Mouse (Mus musculus): ENCODE results near the gene Lrmda. TPM values are rescaled to one million over a fixed set of nuclear protein-coding genes. Genes with fewer than 3 reads are reported as not detected.

Gene Lrmda
- total RNA-seq, 2 experiments from 2014 or later: 0.57 to 0.62 TPM

GRCm38 (mm10) chr14:23096017-23096336 lies 1076.5 kb downstream of the Lrmda start:
- DNase-seq (ENCODE audit: low spot score in 2 of 2): peak; percentile 15 to 19

- DNase-seq (ENCODE audit: low spot score in 2 of 2): peak; percentile 5 to 16
These were observed 1076.9 kb downstream of the Lrmda start for GRCm38 (mm10) chr14:23096405-23096804.

Small RNA genes lying within 50 kb of the gene (microRNA-seq; reads per million reads assigned to microRNA genes)
- 0 reads per million in 2 experiments for gene Gm27532

Other genes starting within 250 kb of the Lrmda start
- gene Vdac2, start 194.5 kb upstream of the Lrmda start, total RNA-seq (2021): 100 to 1,000 TPM; 201 to 224 TPM
- 10 to 100 TPM; 42.1 to 44.5 TPM for gene Comtd1, start 170.7 kb upstream of the Lrmda start, total RNA-seq (2021)
- 1 to 10 TPM; 3.0 TPM for gene Zfp503, start 30.1 kb upstream of the Lrmda start, total RNA-seq (2021)